Mouse (Mus musculus) frontal cortex, adult 2 months (tissue): ENCODE results near the gene Chmp5. TPM values are rescaled to one million over a fixed set of nuclear protein-coding genes. Genes with fewer than 3 reads are reported as not detected.

Experiments used
- DNase-seq, 2 experiments: peaks; one replicate each; pipeline ENCODE4 v3.0.0; 2022; ENCODE audit warnings: low spot score in 1 of 2; ENCODE audit errors: extremely low spot score in 1 of 2
- polyA plus RNA-seq: library from polyadenylated mRNA; depleted of rRNA; stranded (reverse); fragments of >200 nt; gene quantifications from 2 replicates; pipeline ENCODE4 v1.2.3, GENCODE M21; 2012

Chmp5 gene
- polyA plus RNA-seq, 1 experiment, result 116 TPM

- no peak for DNase-seq
Observed at GRCm38 (mm10) chr4:40946516-40947121, 1.6 kb upstream of the Chmp5 start.

- no peak for DNase-seq
Observed at GRCm38 (mm10) chr4:40947565-40948159, 545 bp upstream of the Chmp5 start.

GRCm38 (mm10) chr4:40953521-40953920 is 5.3 kb downstream of the Chmp5 start:
- DNase-seq, result peak in 1 of 2 experiments; percentile 30

- DNase-seq, result no peak
Observed at GRCm38 (mm10) chr4:40955942-40956341, 7.7 kb downstream of the Chmp5 start.

GRCm38 (mm10) chr4:40963536-40963935 is 15.3 kb downstream of the Chmp5 start:
- DNase-seq, result peak in 1 of 2 experiments; percentile 25

GRCm38 (mm10) chr4:40969161-40969560 is 21.0 kb downstream of the Chmp5 start:
- no peak for DNase-seq

- DNase-seq, result no peak
Observed at GRCm38 (mm10) chr4:40969781-40970591, 21.8 kb downstream of the Chmp5 start.

GRCm38 (mm10) chr4:40970592-40970841 is 22.3 kb downstream of the Chmp5 start:
- no peak for DNase-seq

- peak; percentile 92 to 97 for DNase-seq
Observed at GRCm38 (mm10) chr4:40970842-40971701, 22.9 kb downstream of the Chmp5 start, which contains the start of gene Nfx1. Nfx1 (plus strand) TSS chr4:40970906.

GRCm38 (mm10) chr4:40971744-40972143 is 23.5 kb downstream of the Chmp5 start:
- DNase-seq, result no peak

- DNase-seq, result no peak
Observed at GRCm38 (mm10) chr4:40974011-40974410, 25.8 kb downstream of the Chmp5 start.

- DNase-seq, result no peak
Observed at GRCm38 (mm10) chr4:40975678-40976077, 27.5 kb downstream of the Chmp5 start.

- DNase-seq, result no peak
Observed at GRCm38 (mm10) chr4:40976651-40977050, 28.4 kb downstream of the Chmp5 start.

GRCm38 (mm10) chr4:40979430-40979829 is 31.2 kb downstream of the Chmp5 start:
- DNase-seq, result no peak

GRCm38 (mm10) chr4:40982486-40982885 is 34.3 kb downstream of the Chmp5 start:
- no peak for DNase-seq

- DNase-seq, result no peak
Observed at GRCm38 (mm10) chr4:40983686-40984085, 35.5 kb downstream of the Chmp5 start.

- DNase-seq, result no peak
Observed at GRCm38 (mm10) chr4:40989633-40990032, 41.4 kb downstream of the Chmp5 start.

GRCm38 (mm10) chr4:40996302-40996701 is 48.1 kb downstream of the Chmp5 start:
- no peak for DNase-seq

GRCm38 (mm10) chr4:40997916-40998315 is 49.7 kb downstream of the Chmp5 start:
- no peak for DNase-seq

- no peak for DNase-seq
Observed at GRCm38 (mm10) chr4:41000271-41000670, 52.1 kb downstream of the Chmp5 start.
